11 mouse cellular contexts compared by ENCODE assay signal in genomic region chr17:63970239-63970638, GRCm38 (mm10).
A peak's percentile ranks its signal among the peaks of the same experiment; 100 is the strongest.
DNase-seq lines count a peak whose midpoint lies in the region; ATAC-seq and TF ChIP-seq lines count a peak whose summit lies in the region.
"Had no signal": no experiment of that assay in that cellular context is flagged by ENCODE, and none has a peak within 500 bp of the region (broad histone marks: within the 10 kb centered on the region; RNA-seq: fewer than 3 reads in every experiment).

No protein-coding gene starts in this region.

- intact Hi-C loops in gastrocnemius, adult 2 months (cut with DNase I), result no loop called here

- H3K27ac ChIP-seq in layer of hippocampus, adult 2 months, result 0 out of 2 replicates have a peak overlapping the region, but pooled peaks have one; percentile 11
- peak overlapping the region; percentile 56 for H3K27ac ChIP-seq in midbrain, embryonic 15.5 days
- H3K27ac ChIP-seq in gastrocnemius, adult 2 months, result no peak overlapping the region

- no peaks in the 10 kb centered on the region for H3K36me3 ChIP-seq in midbrain, embryonic 15.5 days (replicated peaks)

- 31% methylated on average over 5 of the region's 5 CpGs for WGBS in midbrain, embryonic 15.5 days

- H3K9ac ChIP-seq in midbrain, embryonic 15.5 days, result no peak overlapping the region

- no peak for TF ChIP-seq CTCF in layer of hippocampus, adult 2 months (conservative IDR thresholded peaks at IDR 0.05)
- no peak for TF ChIP-seq CTCF in gastrocnemius, adult 2 months (IDR thresholded peaks at IDR 0.05)

- DNase-seq in frontal cortex, postnatal 36 days (ENCODE audit: low spot score in 2 of 2), result no peak
- DNase-seq in layer of hippocampus, adult 2 months (ENCODE audit: low spot score in 2 of 2), result no peak
- DNase-seq in layer of hippocampus, adult 11-12 months (ENCODE audit: low spot score), result no peak
- DNase-seq in embryo, embryonic 11 days, result peak; percentile 2
- no peak for DNase-seq in retina, embryonic 14.5 days (ENCODE audit: low spot score)
- DNase-seq in gastrocnemius, adult 2 months, result no peak
- DNase-seq: cerebellum, postnatal 10 days; gastrocnemius, postnatal 36 days; kidney, adult 9 months had no signal

- no peak overlapping the region for H3K4me2 ChIP-seq in midbrain, embryonic 15.5 days

- H3K4me3 ChIP-seq in layer of hippocampus, adult 2 months, result no peak overlapping the region
- H3K4me3 ChIP-seq in midbrain, embryonic 15.5 days, result no peak overlapping the region
- no peak overlapping the region for H3K4me3 ChIP-seq in gastrocnemius, adult 2 months

- 0 out of 2 replicates have a peak, but pooled peaks have one; percentile 8 for ATAC-seq in frontal cortex, adult (ENCODE audit: low TSS enrichment)
- ATAC-seq in midbrain, embryonic 15.5 days (replicated peaks), result no peak

- no peaks in the 10 kb centered on the region for H3K27me3 ChIP-seq in midbrain, embryonic 15.5 days (replicated peaks)

- peaks cover 9% of the 10 kb centered on the region for H3K4me1 ChIP-seq in midbrain, embryonic 15.5 days

- no peaks in the 10 kb centered on the region for H3K9me3 ChIP-seq in midbrain, embryonic 15.5 days
